Mouse (Mus musculus) G1E-ER4 (cell line): Measurements from ENCODE around the gene Il2rg. TPM values are rescaled to one million over a fixed set of nuclear protein-coding genes. Genes with fewer than 3 reads are reported as not detected.
A peak's percentile ranks its signal among the peaks of the same experiment; 100 is the strongest.

ENCODE experiments used
- GATA1 ChIP-seq: IDR thresholded peaks from one replicate; pipeline ENCODE4 v1.8.0; 2012; ENCODE audit warnings: low read length, inconsistent platforms
- polyA plus RNA-seq: library from polyadenylated mRNA; stranded (reverse); fragments of >175 nt; gene quantifications from 2 replicates; pipeline ENCODE4 v1.2.3, GENCODE M21; 2012

The Il2rg gene
- polyA plus RNA-seq: 22.6 and 24.4 TPM in 2 replicates

DNA sequence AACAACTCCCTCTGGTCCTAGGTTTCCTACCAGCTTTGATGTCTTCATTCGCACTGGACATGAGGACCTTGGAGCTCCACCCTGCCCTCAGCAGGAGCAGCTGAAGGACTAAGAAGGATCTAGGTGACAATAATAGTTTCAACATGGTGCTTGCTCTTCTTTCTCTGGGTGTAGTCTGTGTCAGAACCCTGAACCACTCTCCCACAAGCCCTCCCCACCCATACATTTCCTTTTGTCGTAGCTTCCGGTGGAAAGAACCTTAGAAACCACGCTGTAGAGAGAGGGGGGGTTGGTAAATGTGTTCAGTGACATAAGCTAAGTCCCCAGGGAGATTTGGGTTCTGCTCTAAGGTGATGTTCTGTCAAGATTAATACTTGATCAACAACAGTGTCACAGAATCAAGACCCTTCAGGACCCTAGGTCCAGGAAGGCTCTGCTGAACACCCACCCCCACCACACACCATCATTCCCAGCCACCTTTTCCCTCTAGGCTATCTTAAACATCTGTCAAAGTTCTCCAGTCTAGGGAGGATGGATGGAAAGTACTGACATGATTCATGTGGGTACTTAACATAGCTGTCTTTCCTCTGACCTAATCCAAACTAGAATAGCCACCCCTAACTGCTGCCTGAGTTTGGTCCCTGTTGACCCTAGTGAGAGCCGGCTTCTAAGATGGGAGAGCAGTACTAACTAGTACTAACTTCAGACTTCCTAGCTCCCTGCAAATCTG is at the start of gene Il2rg:
Gene Il2rg (minus strand): TSS at position 231 of the 730 bp plus-strand sequence.
- no peak for TF ChIP-seq GATA1

DNA sequence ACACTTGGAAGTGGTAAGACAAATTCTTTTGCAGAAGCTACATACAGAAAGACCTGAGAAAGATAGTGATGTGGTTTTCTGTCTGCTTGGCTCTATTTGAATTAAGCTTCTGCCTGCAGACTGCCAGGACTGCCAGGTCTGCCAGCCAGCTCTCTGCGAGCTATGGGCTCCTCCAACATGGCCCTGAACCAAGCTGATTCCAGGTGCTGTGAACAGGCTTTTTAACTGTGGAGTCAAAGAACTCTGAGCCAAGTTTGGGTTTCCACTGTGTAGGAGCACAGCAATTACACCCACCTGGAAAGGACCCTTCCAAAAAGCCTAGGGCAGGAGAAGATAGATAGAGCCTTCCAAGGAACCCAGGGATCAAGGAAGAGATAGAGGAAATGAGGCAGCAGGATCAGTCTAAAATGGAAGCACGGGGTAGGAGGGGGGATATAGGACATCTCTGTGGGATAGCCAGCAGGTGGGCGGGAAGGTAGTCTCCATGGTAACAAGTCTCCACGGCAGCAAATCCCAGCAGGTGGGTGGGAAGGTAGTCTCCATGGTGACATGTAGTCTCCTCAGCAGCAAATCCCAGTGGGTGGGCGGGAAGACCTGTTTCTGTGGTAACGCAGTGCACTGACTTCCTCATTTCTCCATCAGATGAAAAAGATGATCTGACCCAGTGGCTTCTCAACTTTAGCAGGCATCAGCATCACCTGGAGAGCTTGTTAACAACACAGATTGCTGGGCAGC is 45.7 kb upstream of the Il2rg start:
- TF ChIP-seq GATA1: no peak

DNA sequence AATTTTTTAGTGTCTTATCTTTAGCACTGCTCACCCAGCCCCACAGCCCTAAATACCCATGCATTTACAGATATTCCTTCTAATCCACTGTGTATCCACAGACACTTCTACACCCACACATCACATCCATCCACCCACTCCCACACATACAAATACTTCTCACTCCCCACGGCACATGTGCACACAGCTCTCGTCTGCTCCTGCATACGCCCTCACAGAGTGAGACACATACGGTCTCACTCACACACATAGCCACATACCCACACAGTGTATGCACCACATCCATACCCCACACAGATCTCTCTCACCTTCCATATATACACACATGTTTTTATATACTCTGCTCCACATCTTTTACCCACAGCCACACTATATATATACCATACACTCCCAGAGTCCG is 41.2 kb upstream of the Il2rg start:
- no peak for TF ChIP-seq GATA1

GRCm38 (mm10) chrX:101304646-101305045 is 36.6 kb upstream of the Il2rg start:
- TF ChIP-seq GATA1: no peak

GRCm38 (mm10) chrX:101301654-101302053 is 33.6 kb upstream of the Il2rg start:
- TF ChIP-seq GATA1: no peak

GRCm38 (mm10) chrX:101300427-101301030 is 32.5 kb upstream of the Il2rg start:
- TF ChIP-seq GATA1: no peak

DNA sequence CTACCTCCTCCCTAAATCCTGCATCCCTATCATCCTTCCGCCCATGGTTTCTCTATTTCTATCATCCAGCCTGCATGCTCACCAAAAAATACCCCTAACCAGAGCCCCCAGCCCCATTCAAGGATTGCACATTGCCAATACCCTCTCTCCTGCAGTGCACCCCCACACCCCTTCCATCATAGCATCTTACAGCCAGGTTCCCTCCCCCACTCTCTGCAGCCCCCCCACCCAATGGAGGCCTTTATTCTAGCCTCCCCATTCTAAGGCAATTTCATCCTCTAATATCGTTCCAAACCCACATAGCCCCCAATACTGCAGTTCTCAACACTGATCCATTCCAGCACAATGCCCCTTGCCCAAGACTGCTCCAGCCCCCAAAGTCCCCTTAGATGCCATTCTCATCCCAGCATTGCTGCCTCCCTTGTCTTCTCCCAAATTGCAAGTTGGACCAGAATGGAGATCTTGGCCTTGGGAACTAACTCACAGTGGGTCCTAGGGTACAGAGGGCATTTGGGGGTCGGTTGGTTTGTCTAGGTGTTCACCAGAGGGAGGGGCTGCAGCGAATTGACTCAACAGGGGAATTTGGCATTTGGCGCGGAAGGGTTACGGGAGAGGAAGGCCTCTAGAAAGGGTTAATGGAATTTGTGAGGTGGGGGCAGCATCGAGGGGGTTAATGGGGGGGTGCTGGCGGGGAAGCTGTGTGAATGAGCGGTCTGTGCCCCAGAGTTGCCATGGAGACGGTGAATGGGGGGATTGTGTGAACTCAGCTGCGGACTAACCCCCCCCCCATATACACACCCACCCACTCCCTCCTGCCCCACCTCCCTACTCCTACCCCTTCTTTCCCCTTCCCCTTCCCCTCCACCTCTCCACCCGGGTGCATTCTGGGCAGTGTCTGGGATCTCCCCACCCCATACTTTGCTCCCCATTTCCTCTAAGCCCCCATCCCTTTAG is 31.7 kb upstream of the Il2rg start:
- TF ChIP-seq GATA1: no peak

GRCm38 (mm10) chrX:101299055-101299454 is 31.0 kb upstream of the Il2rg start, which contains the start of gene Nlgn3:
Gene Nlgn3, plus strand, starts transcription at chrX:101299168.
- TF ChIP-seq GATA1: no peak

DNA sequence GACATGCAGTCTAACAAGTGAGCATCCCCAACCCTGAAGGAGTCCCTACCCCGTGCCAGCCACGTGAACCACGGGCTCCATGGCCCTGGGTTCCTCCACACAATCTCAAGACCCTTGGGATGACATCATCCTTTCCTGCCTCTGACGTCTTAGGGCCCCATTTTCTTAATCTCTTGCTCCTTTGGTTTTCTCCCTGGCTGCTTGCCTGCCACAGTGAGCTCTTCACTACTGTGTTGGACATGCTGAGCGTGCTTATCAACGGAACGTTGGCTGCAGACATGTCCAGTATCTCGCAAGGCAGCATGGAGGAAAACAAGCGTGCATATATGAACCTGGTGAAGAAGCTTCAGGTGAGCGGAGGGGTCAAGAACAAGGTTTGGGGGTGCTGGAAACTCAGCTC is 22.1 kb upstream of the Il2rg start:
- no peak for TF ChIP-seq GATA1

- TF ChIP-seq GATA1: no peak
Observed at GRCm38 (mm10) chrX:101289037-101289436, 21.0 kb upstream of the Il2rg start.

DNA sequence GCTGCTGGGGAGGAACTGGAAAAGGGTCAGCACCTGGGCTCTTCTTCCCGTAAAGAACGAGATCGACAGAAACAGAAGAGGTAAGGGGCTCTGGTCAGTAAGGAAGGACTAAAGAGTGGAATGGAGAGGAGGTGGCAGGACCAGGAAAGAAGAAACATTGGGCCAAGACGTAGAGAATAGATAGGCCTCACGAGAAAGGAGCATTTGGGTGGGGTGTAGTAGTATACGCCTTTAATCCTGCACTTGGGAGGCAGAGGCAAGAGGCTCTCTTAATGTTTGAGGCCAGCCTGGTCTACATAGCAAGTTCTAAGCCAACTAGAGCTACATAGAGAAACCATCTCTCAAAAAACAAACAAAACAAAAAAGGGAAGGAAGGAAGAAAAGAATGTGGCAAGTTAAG is 20.4 kb upstream of the Il2rg start:
- no peak for TF ChIP-seq GATA1

- peak; percentile 44 for TF ChIP-seq GATA1
Observed at GRCm38 (mm10) chrX:101287543-101287942, 19.5 kb upstream of the Il2rg start.

GRCm38 (mm10) chrX:101285953-101286670 is 18.1 kb upstream of the Il2rg start:
- TF ChIP-seq GATA1: no peak

DNA sequence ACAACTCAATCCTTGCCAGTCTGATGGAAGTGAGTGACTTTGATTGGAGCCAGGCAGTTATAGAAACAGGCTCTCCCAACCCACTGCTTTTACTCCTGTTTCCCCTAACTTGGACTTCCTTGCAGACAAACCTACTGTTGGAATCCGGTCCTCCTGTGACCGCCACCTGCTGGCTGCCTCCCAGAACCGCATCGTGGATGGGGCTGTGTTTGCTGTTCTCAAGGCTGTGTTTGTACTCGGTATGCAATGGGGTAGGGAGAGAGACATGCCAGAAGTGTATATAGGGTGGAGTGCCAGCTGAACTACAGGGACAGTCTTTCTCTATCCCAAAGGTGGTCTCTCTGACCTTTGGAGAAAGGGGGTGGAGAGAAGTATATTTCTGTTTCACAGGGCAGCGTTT is 17.5 kb upstream of the Il2rg start:
- no peak for TF ChIP-seq GATA1

DNA sequence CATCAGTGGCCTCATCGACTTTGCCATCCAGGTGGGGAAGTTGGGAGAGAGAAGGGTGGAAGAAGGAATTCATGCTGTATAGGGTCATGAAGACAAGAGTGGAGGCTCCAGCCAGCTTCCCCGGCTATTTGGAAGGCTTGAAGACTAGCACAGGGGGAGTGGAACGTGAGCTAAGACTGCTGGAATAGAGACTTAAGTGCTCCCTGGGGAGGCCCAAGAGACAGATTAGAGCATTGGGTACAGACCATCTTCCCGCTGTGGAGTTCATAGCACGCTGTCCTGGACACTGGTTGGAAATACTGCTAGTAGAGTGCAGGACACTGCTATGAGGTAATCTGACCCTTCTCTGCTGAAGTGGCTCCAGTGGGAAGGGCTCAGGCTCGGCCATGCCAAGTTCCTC is 14.8 kb upstream of the Il2rg start:
- no peak for TF ChIP-seq GATA1
